Mouse (Mus musculus) CH12.LX (cell line): ENCODE data around the gene Olfr1264. TPM values are rescaled to one million over a fixed set of nuclear protein-coding genes. Genes with fewer than 3 reads are reported as not detected.

Source experiments
- DNase-seq: peaks from one replicate; pipeline ENCODE4 v3.0.0-alpha.2; 2013; ENCODE audit errors: extremely low read depth
- H3K27ac ChIP-seq: 2 replicates; pipeline ENCODE4 v1.5.1; 2012; ENCODE audit warnings: low read depth, mild to moderate bottlenecking, control low read depth, moderate library complexity; ENCODE audit not compliant: insufficient read depth
- H3K27me3 ChIP-seq: replicated peaks from 2 replicates; pipeline ENCODE3; 2012; ENCODE audit warnings: inconsistent platforms
- H3K36me3 ChIP-seq, 2 experiments: replicated peaks in 1 of 2; 2 replicates each; pipeline versions ENCODE3 to v1.6.1; 2012; ENCODE audit warnings: inconsistent platforms in 1 of 2, low read length in 1 of 2, mild to moderate bottlenecking in 1 of 2, mixed read lengths in 1 of 2, moderate library complexity in 1 of 2; ENCODE audit not compliant: control insufficient read depth in 1 of 2, insufficient read depth in 1 of 2
- H3K4me1 ChIP-seq, 2 experiments: 2 replicates each; pipeline ENCODE4 v1.6.1; 2012; ENCODE audit warnings: inconsistent platforms in 1 of 2, moderate library complexity in 1 of 2; ENCODE audit not compliant: insufficient read depth in 2 of 2, control insufficient read depth in 1 of 2
- H3K4me2 ChIP-seq: 2 replicates; pipeline ENCODE4 v1.6.1; 2012; ENCODE audit warnings: low read depth, mild to moderate bottlenecking, control low read depth; ENCODE audit not compliant: poor library complexity, insufficient read depth, severe bottlenecking
- H3K4me3 ChIP-seq, 3 experiments: fragments of 150-350 bp in 1 of 3; sonication (generic) in 1 of 3; replicated peaks in 1 of 3; 2 replicates each; pipeline versions ENCODE3 to v1.5.1; 2011 to 2012; ENCODE audit warnings: low read depth in 2 of 3, low read length in 2 of 3, mild to moderate bottlenecking in 2 of 3, moderate library complexity in 2 of 3, control low read depth in 1 of 3, improper control_type of control experiment in 1 of 3, inconsistent platforms in 1 of 3, mixed read lengths in 1 of 3; ENCODE audit not compliant: poor library complexity in 1 of 3
- H3K79me2 ChIP-seq: replicated peaks from 2 replicates; pipeline ENCODE4 v1.6.1; 2012; ENCODE audit warnings: mild to moderate bottlenecking, moderate library complexity; ENCODE audit not compliant: control insufficient read depth, poor library complexity, insufficient read depth, severe bottlenecking; ENCODE audit errors: extremely low read depth
- H3K9ac ChIP-seq: 2 replicates; pipeline ENCODE4 v1.6.1; 2012; ENCODE audit warnings: low read depth, mild to moderate bottlenecking, control low read depth, moderate library complexity; ENCODE audit not compliant: insufficient read depth
- H3K9me3 ChIP-seq: replicated peaks from 2 replicates; pipeline ENCODE3; 2012; ENCODE audit warnings: low read length, inconsistent platforms, mixed read lengths
- BHLHE40 ChIP-seq: IDR thresholded peaks from 2 replicates; pipeline ENCODE4 v1.6.1; 2011; ENCODE audit warnings: mild to moderate bottlenecking, low read depth, low read length, improper control_type of control experiment
- CHD1 ChIP-seq: IDR thresholded peaks from 2 replicates; pipeline ENCODE4 v1.6.1; 2012; ENCODE audit warnings: low read depth, low read length, improper control_type of control experiment, inconsistent platforms
- CTCF ChIP-seq, 2 experiments: IDR thresholded peaks in 1 of 2; conservative IDR thresholded peaks in 1 of 2; 2 replicates each; pipeline ENCODE4 v1.5.1; 2011 to 2012; ENCODE audit warnings: low read depth in 2 of 2, low read length in 2 of 2, improper control_type of control experiment in 1 of 2, inconsistent platforms in 1 of 2, mild to moderate bottlenecking in 1 of 2, moderate library complexity in 1 of 2
- ELF1 ChIP-seq: IDR thresholded peaks from 2 replicates; pipeline ENCODE4 v1.6.1; 2014; ENCODE audit warnings: low read depth, mild to moderate bottlenecking, inconsistent platforms, low read length, improper control_type of control experiment
- EP300 ChIP-seq: IDR thresholded peaks from 2 replicates; pipeline ENCODE4 v1.6.1; 2011; ENCODE audit warnings: low read length, improper control_type of control experiment
- ETS1 ChIP-seq: conservative IDR thresholded peaks from 2 replicates; pipeline ENCODE4 v1.6.1; 2012; ENCODE audit warnings: low read depth, mild to moderate bottlenecking, inconsistent platforms, low read length, improper control_type of control experiment, moderate library complexity
- GABPA ChIP-seq: IDR thresholded peaks from 2 replicates; pipeline ENCODE4 v1.6.1; 2012; ENCODE audit warnings: low read depth, low read length, improper control_type of control experiment, inconsistent platforms; ENCODE audit not compliant: insufficient replicate concordance
- HCFC1 ChIP-seq: IDR thresholded peaks from 2 replicates; pipeline ENCODE4 v1.6.1; 2012; ENCODE audit warnings: low read depth, mild to moderate bottlenecking, inconsistent platforms, low read length, improper control_type of control experiment
- IRF4 ChIP-seq: IDR thresholded peaks from 2 replicates; pipeline ENCODE4 v1.6.1; 2014; ENCODE audit warnings: low read depth, mild to moderate bottlenecking, inconsistent platforms, low read length, improper control_type of control experiment
- JUND ChIP-seq: conservative IDR thresholded peaks from 2 replicates; pipeline ENCODE4 v1.6.1; 2011; ENCODE audit warnings: low read depth, low read length, improper control_type of control experiment
- MAZ ChIP-seq: IDR thresholded peaks from 2 replicates; pipeline ENCODE4 v1.6.1; 2012; ENCODE audit warnings: low read depth, mild to moderate bottlenecking, inconsistent platforms, low read length, improper control_type of control experiment, moderate library complexity
- MEF2A ChIP-seq: IDR thresholded peaks from 2 replicates; pipeline ENCODE4 v1.6.1; 2014; ENCODE audit warnings: low read depth, mild to moderate bottlenecking, inconsistent platforms, low read length, improper control_type of control experiment, borderline replicate concordance
- MXI1 ChIP-seq: IDR thresholded peaks from 2 replicates; pipeline ENCODE4 v1.6.1; 2011; ENCODE audit warnings: mild to moderate bottlenecking, low read depth, low read length, improper control_type of control experiment
- MYC ChIP-seq: IDR thresholded peaks from 2 replicates; pipeline ENCODE4 v1.6.1; 2011; ENCODE audit warnings: low read depth, mild to moderate bottlenecking, improper control_type of control experiment, low read length
- NELFE ChIP-seq: IDR thresholded peaks from 2 replicates; pipeline ENCODE4 v1.6.1; 2011; ENCODE audit warnings: low read depth, low read length, improper control_type of control experiment
- NRF1 ChIP-seq: IDR thresholded peaks from 2 replicates; pipeline ENCODE4 v1.6.1; 2014; ENCODE audit warnings: low read depth, mild to moderate bottlenecking, inconsistent platforms, low read length, improper control_type of control experiment, moderate library complexity
- POLR2A ChIP-seq: IDR thresholded peaks from 2 replicates; pipeline ENCODE4 v1.6.1; 2011; ENCODE audit warnings: low read depth, mild to moderate bottlenecking, improper control_type of control experiment, low read length
- POLR2AphosphoS2 ChIP-seq: IDR thresholded peaks from 2 replicates; pipeline ENCODE4 v1.6.1; 2011; ENCODE audit warnings: low read depth, low read length, improper control_type of control experiment
- SIN3A ChIP-seq: IDR thresholded peaks from 2 replicates; pipeline ENCODE4 v1.6.1; 2012; ENCODE audit warnings: low read length, improper control_type of control experiment, inconsistent platforms
- TCF12 ChIP-seq: IDR thresholded peaks from 2 replicates; pipeline ENCODE4 v1.6.1; 2014; ENCODE audit warnings: low read depth, mild to moderate bottlenecking, inconsistent platforms, low read length, improper control_type of control experiment
- UBTF ChIP-seq: IDR thresholded peaks from 2 replicates; pipeline ENCODE4 v1.6.1; 2012; ENCODE audit warnings: low read depth, mild to moderate bottlenecking, inconsistent platforms, low read length, improper control_type of control experiment, moderate library complexity
- USF1 ChIP-seq: IDR thresholded peaks from 2 replicates; pipeline ENCODE4 v1.6.1; 2014; ENCODE audit warnings: low read depth, mild to moderate bottlenecking, inconsistent platforms, low read length, improper control_type of control experiment
- USF2 ChIP-seq: conservative IDR thresholded peaks from 2 replicates; pipeline ENCODE4 v1.6.1; 2011; ENCODE audit warnings: low read depth, low read length, improper control_type of control experiment
- ZC3H11A ChIP-seq: IDR thresholded peaks from 2 replicates; pipeline ENCODE4 v1.6.1; 2012; ENCODE audit warnings: low read depth, mild to moderate bottlenecking, inconsistent platforms, low read length, improper control_type of control experiment
- ZNF384 ChIP-seq: IDR thresholded peaks from 2 replicates; pipeline ENCODE4 v1.6.1; 2012; ENCODE audit warnings: low read depth, low read length, improper control_type of control experiment, inconsistent platforms
- dilution Hi-C: fragments of 300-500 bp; cut with MboI; formaldehyde crosslinking; loops from 2 replicates; pipeline ENCODE4 v1.14.3; 2020; ENCODE audit warnings: low sequenced_read_pairs; ENCODE audit not compliant: extremely low pct_unique_long_range_greater_than_20kb, extremely low pct_ligation_motif_present
- in situ Hi-C: fragments of 300-500 bp; cut with MboI; formaldehyde crosslinking; loops from 3 replicates; pipeline ENCODE4 v1.14.3; 2019; ENCODE audit warnings: low sequenced_read_pairs, low pct_ligation_motif_present, low pct_unique_long_range_greater_than_20kb, mixed read lengths
- polyA plus RNA-seq: library from polyadenylated mRNA; unstranded; fragments of >175 nt; gene quantifications from 2 replicates; pipeline ENCODE4 v1.2.1, GENCODE M21; 2012; ENCODE audit warnings: low read depth; ENCODE audit not compliant: insufficient read length
- total RNA-seq, 2 experiments: library from RNA; depleted of rRNA; stranded (reverse); fragments of 300-350 nt in 1 of 2; fragments of >200 nt in 1 of 2; gene quantifications; 2 replicates each; pipeline ENCODE4 v1.2.3; 2012 to 2014

Gene Olfr1264
- total and polyA plus RNA-seq, 3 experiments: not detected

DNA sequence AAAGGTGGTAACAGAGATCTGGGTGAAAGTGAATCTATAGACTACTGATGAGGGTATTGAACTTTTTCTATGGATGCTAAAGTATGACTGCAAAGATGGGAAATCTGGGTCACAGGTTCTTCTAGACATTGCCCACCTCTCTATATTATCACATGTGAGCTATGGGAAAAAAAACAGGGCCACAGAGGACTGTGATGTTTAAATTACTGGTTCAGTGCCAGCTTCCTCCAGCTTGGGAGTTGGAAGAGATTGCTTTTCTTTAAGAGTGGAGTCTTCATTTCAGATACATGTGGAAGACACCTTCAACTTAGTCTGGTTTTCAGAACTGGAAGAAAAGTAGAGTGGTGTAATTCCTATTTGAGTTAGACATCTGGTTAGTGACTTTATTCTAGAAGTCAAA lies 9.7 kb upstream of the Olfr1264 start, which contains the start of gene Olfr1265:
Gene Olfr1265 (plus strand): TSS at position 301 of the 400 bp plus-strand sequence.
- dilution Hi-C loops: no loop called here
- no peak within 1 kb of the TSS for H3K9ac ChIP-seq

DNA sequence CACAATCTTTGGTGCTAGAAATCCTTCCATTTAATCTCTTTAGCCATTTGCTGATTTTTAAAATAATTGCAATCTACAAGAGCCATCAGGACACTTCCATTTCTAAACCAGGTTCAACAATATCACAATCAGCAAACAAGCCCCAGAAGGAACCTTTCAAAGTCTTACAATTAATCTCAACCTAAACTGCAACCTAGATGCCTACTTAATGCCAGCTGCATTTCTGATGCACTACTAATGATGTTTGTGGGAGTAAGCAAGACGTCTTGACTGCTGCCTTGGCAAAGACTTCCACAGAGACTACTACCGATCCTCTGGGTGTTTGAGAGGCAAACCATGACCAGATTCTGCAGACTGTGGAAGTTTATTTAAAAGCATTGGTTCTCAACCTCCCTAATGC lies 13.5 kb downstream of the Olfr1264 start, which contains the start of gene Olfr1263:
Gene Olfr1263 (plus strand): TSS at position 301 of the 400 bp plus-strand sequence.
- Histone ChIP-seq H3K27me3 (no peaks in the 10 kb centered on the region), H3K4me1 (peaks cover 0 to 6% of the 10 kb centered on the region in 2 experiments; a peak in 2 of 4 replicates), H3K79me2 (no peaks in the 10 kb centered on the region), H3K27ac (no peak within 1 kb of the TSS), H3K4me2 (no peak within 1 kb of the TSS), H3K9me3 (no peaks in the 10 kb centered on the region), H3K36me3 (no peaks in the 10 kb centered on the region), H3K9ac (no peak within 1 kb of the TSS), H3K4me3 (no peak within 1 kb of the TSS)
- TF ChIP-seq TCF12: no peak
- TF ChIP-seq NELFE: no peak
- TF ChIP-seq JUND: no peak
- no peak for TF ChIP-seq MEF2A
- no peak for TF ChIP-seq SIN3A
- TF ChIP-seq MAZ: no peak
- TF ChIP-seq POLR2AphosphoS2: no peak
- TF ChIP-seq HCFC1: no peak
- in situ Hi-C loops: no loop called here
- DNase-seq: no peak
- dilution Hi-C loops: no loop called here

More for the DNA sequence above, 9.7 kb upstream of the Olfr1264 start, which contains the start of gene Olfr1265:
- Histone ChIP-seq H3K4me2 (no peak within 1 kb of the TSS), H3K4me1 (no peaks in the 10 kb centered on the region), H3K27ac (no peak within 1 kb of the TSS), H3K4me3 (no peak within 1 kb of the TSS), H3K79me2 (no peaks in the 10 kb centered on the region), H3K9me3 (no peaks in the 10 kb centered on the region), H3K36me3 (no peaks in the 10 kb centered on the region), H3K27me3 (no peaks in the 10 kb centered on the region)
- DNase-seq: no peak
- TF ChIP-seq BHLHE40: no peak
- no peak for TF ChIP-seq CTCF (conservative IDR thresholded peaks at IDR 0.05 in 1 of 2, IDR thresholded peaks at IDR 0.05 in 1 of 2; ENCODE audit: low read depth in 2 of 2, low read length in 2 of 2)
- TF ChIP-seq USF2: no peak
- TF ChIP-seq MYC: no peak
- TF ChIP-seq ETS1: no peak
- no peak for TF ChIP-seq NRF1
- TF ChIP-seq GABPA: no peak
- no peak for TF ChIP-seq UBTF
- TF ChIP-seq POLR2A: no peak
- no peak for TF ChIP-seq ZNF384
- no peak for TF ChIP-seq TCF12
- TF ChIP-seq EP300: no peak
- no peak for TF ChIP-seq CHD1
- no peak for TF ChIP-seq USF1
- TF ChIP-seq MXI1: no peak
- TF ChIP-seq IRF4: no peak
- TF ChIP-seq ZC3H11A: no peak
- no peak for TF ChIP-seq ELF1
- in situ Hi-C loops: no loop called here
